Mouse (Mus musculus) kidney, adult 18-20 months (tissue): Measurements from ENCODE around the gene Gpx6.
A peak's percentile ranks its signal among the peaks of the same experiment; 100 is the strongest.

Experiments
- DNase-seq: peaks from one replicate; pipeline ENCODE4 v3.0.0; 2021

Gene Gpx6

DNA sequence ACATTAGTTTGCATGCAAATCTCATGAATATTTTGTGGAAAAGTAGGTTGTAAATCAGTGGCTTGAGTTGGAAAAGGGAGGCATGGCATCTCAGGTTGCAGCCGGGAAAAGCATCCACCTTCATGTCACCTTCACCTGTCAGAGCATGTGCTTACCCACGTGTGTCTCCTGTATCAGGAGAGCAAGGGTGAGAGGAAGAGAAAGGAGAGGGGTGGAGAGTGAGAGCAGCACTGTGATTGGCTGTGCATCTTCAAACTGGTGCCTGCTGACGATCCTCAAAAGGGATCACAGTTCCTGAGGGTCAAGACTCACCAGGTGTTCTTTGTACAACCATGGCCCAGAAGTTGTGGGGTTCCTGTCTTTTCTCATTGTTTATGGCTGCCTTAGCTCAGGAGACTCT, at the start of gene Gpx6:
Gene Gpx6, plus strand, starts transcription at position 200 of the 400 bp plus-strand sequence.
- peak; percentile 16 for DNase-seq

GRCm38 (mm10) chr13:21262787-21263461, 49.0 kb upstream of the Gpx6 start:
- DNase-seq, result no peak

GRCm38 (mm10) chr13:21263910-21264309, 48.0 kb upstream of the Gpx6 start:
- no peak for DNase-seq

- DNase-seq, result no peak
Measured at GRCm38 (mm10) chr13:21264366-21264765, 47.6 kb upstream of the Gpx6 start.

DNA sequence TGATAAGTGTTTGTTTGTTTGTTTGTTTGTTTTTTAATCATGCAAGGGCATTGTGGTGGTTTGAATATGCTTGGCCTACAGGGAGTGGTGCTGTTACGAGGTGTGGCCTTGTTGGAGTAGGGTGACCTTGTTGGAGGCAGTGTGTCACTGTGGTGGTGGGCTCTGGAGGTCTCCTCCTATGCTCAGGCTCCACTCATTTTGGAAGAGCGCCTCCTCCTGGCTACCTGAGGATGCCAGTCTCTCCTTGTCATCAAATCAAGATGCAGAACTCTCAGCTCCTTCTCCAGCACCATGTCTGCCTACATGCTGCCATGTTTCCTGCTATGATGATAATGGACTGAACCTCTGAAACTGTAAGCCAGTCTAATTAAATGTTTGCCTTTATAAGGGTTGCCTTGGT, 46.2 kb upstream of the Gpx6 start:
- no peak for DNase-seq

DNA sequence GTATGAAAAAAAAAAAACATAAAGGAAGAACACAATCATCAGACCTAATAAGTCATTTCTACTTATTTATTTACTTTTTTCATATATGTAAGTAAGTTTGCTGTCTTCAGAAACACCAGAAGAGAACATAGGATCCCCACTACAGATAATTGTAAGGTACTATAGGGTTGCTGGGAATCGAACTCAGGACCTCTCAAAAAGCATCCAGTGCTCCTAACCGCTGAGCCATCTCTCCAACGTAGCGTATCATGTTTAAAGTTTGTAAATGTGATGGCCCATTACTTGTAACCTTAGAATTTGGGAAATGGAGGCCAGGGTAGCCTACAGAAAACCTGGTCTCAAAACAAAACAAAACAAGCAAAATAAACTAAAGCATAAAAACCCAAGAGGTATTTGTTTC, 44.4 kb upstream of the Gpx6 start:
- no peak for DNase-seq

DNA sequence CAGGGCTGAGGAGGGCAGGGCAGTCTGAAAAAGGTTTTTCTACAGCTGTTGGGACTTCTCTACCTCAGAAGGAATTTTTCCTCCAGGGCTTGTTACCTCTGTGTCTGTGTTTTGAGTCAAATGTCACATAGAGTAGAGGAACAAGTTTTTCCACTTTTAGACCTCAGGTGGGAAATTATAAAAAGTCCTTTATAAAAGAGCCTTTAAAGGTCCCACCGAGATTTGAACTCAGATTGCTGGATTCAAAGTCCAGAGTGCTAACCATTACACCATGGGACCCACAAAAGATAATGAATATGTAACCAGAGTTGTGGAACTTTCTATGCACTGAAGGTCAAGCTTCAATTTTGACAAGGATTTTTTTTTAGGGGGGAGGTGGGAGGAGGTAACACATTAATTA, 43.7 kb upstream of the Gpx6 start:
- DNase-seq, result no peak

- DNase-seq, result peak; percentile 9
Measured at GRCm38 (mm10) chr13:21275021-21275814, 36.7 kb upstream of the Gpx6 start.

- DNase-seq, result peak; percentile 72
Measured at GRCm38 (mm10) chr13:21275815-21276550, 35.9 kb upstream of the Gpx6 start.

DNA sequence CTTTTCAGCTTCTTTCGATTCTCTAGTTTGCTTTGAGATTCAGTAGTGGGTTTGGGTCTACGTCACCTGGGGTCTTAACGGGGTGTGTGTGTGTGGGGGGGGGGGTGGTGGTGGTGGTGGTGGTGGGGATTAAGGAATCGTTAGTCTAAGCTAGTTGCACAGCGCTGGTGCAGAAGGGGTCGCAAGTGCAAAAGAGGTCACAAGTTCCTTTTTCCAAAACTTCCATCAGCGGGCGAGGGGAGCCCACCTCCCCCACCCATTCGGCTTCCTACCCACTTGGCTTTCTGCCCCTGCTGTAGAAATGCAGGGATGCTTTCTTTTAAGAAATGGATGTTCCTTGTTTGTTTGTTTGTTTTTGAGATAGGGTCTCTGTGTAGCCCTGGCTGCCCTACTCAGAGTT, 35.4 kb upstream of the Gpx6 start:
- no peak for DNase-seq

- no peak for DNase-seq
Measured at GRCm38 (mm10) chr13:21279076-21279475, 32.8 kb upstream of the Gpx6 start.

- peak; percentile 83 for DNase-seq
Measured at GRCm38 (mm10) chr13:21279559-21279958, 32.4 kb upstream of the Gpx6 start.

- no peak for DNase-seq
Measured at GRCm38 (mm10) chr13:21292631-21293030, 19.3 kb upstream of the Gpx6 start, which contains the start of gene Gpx5. TSS of gene Gpx5 (minus strand) at chr13:21292731.

DNA sequence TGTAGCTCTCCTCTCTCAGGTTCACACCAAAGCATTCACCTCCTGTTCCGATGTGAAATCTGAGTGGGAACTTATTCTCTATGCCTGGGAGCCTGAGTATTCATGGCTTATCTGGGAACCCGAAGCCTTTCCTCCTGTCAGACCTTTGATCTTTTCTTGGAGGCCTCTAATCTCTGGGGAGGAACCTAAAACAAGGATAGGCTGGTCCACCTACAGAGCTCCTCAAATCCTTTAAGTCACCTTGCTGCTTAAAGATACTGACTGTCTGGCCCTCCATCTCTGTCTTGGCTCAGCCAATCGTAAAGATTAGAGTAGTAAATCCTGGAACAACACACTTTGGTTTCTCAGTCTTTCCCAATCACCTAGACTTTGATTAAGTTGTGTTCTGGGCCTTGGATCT, 13.4 kb upstream of the Gpx6 start:
- no peak for DNase-seq

DNA sequence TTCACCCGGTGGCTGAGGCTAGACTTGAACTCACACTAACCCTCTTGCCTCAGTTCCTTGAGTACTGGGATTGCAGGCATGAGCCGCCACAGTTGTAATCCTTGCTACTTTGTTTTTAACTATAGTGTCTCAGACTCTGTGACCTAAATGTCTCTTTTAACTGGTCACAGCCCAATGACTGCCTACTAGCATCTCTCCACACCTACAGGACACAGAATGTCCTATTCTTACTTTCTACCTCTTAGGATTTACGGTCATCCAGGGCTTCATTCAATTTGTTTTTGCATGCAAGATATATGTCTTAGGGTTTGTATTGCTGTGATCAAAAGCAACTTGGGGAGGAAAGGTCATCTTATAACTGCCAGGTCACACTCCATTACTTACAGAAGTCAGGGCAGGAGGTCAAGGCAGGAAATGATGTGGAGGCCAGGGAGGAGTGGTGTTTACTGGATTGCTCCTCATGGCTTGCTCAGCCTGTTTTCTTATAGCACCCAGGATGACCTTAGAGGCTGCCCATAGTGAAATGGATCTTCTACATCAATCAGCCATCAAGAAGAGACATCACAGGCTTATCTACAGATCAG, 7.3 kb upstream of the Gpx6 start:
- DNase-seq, result no peak

DNA sequence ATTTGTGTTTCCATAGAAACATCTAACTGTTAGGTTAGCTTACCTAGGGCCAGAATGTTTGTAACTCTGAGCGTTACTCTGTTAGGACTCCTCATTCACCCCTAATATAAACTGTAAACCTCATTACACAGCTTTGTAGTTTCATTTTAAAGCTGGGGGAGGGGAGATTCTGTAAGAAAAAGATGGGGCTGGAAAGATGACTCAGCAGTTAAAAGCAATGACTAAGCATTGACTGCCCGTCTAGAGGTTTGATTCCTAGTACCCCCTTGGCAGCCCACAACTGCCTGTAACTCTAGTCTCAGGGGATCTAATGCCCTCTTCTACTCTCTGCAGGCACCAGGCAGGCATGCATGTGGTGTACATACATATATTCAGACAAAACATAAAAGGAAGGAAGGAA, 2.1 kb upstream of the Gpx6 start:
- no peak for DNase-seq

GRCm38 (mm10) chr13:21312854-21313253, 929 bp downstream of the Gpx6 start:
- no peak for DNase-seq

DNA sequence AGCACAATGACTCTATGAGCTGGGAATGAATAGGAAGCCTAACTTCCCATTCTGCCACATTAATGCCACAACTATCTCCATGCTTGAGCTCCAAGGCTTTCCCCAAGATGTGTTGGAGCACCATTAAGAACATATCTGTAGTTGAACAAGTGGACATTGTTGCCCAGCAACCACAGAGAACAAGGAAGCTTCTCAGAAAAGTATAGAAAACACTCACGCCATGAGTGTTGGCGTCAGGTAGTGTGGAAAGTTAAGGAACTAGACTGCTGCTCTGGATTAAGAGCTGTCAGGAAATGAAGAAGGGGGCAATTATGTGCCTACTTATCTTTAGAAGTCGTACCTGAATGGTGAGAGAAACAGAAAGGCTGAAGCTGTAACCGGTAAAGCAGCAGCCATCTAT, 2.0 kb downstream of the Gpx6 start:
- no peak for DNase-seq

GRCm38 (mm10) chr13:21320262-21320661, 8.3 kb downstream of the Gpx6 start:
- no peak for DNase-seq

DNA sequence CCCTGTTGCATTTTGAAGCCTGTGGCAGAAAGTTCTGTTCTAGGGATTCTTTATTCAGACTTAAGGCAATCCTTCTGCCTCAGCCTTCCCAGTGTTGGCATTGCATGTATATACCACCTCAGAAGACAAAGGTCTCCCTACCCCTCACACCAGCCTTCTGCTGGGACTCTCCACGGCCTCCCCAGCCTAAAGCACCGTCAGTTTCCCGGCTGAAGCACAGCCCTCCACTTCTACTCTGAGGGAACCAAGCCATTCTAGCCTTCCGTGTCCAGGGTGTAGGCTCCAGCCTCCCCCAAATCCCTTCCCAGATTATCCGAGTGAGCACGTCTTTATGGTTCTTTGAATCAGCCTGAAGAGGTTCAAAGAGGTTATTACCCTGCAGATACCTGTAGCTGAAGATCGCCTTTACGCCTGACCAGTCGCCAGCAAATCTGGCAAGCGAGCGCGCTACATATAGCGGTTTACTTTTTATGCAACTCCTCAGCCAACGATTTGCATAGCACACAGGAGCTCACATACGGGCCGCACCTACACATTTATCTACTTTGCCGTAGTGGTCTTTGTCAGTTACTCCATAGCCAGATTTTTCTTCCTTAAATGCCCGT, 10.1 kb downstream of the Gpx6 start:
- no peak for DNase-seq

GRCm38 (mm10) chr13:21322509-21323375, 10.8 kb downstream of the Gpx6 start:
- no peak for DNase-seq

DNA sequence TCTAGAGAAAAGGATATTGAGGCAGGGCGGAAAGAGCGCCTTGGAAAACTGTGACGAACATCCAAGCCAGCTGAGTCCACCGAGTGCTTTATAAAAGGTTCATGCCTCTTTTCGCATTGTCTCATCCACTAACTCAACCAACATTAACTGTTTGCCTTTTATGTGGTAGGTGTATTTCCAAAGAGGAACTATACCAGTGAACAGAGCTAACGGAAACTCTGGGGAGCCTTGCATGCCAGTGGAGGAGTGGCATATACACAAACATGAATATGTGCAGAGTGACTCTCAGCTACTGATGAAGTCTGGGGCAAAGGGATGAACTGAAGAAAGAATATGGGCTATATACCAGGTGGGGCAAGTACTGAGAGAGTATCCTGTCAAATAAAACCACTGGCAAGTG, 11.5 kb downstream of the Gpx6 start:
- no peak for DNase-seq
